Mouse (Mus musculus) midbrain, embryonic 10.5 days (tissue): Measurements from ENCODE around the gene Irf2. TPM values are rescaled to one million over a fixed set of nuclear protein-coding genes. Genes with fewer than 3 reads are reported as not detected.

Experiments
- DNase-seq: peaks from one replicate; pipeline ENCODE4 v3.0.0-alpha.2; 2017; ENCODE audit warnings: low spot score
- H3K27ac ChIP-seq: fragments of 300-500 bp; sonication (generic); replicated peaks from 2 replicates; pipeline ENCODE4 v1.5.1; 2016; ENCODE audit warnings: mild to moderate bottlenecking
- H3K27me3 ChIP-seq: fragments of 300-500 bp; sonication (generic); 2 replicates; pipeline ENCODE4 v1.6.1; 2016; ENCODE audit warnings: low read depth, mild to moderate bottlenecking; ENCODE audit not compliant: poor library complexity, severe bottlenecking
- H3K36me3 ChIP-seq: fragments of 300-500 bp; sonication (generic); 2 replicates; pipeline ENCODE4 v1.6.1; 2016; ENCODE audit warnings: mild to moderate bottlenecking, moderate library complexity
- H3K4me1 ChIP-seq: fragments of 300-500 bp; sonication (generic); 2 replicates; pipeline ENCODE4 v1.6.1; 2016
- H3K4me3 ChIP-seq: fragments of 300-500 bp; sonication (generic); 2 replicates; pipeline ENCODE4 v1.5.1; 2016; ENCODE audit warnings: mild to moderate bottlenecking, moderate library complexity
- H3K9me3 ChIP-seq: fragments of 300-500 bp; sonication (generic); replicated peaks from 2 replicates; pipeline ENCODE4 v1.6.1; 2016; ENCODE audit warnings: mild to moderate bottlenecking
- WGBS: fragments of 180-500 bp; shearing (Covaris S2); methylation state at CpG from one replicate; pipeline ENCODE4 v1.1.7; 2016; 5-methylcytosine and 5-hydroxymethylcytosine counted together
- polyA plus RNA-seq: library from polyadenylated mRNA; unstranded; fragments of >200 nt; fragmentation: Nextera tagmentation; extraction: Ambion mirVana; gene quantifications from 2 replicates; pipeline ENCODE4 v1.2.1, GENCODE M21; 2016

Irf2 gene
- polyA plus RNA-seq, 1 experiment from 2014 or later, result 7.4 TPM

GRCm38 (mm10) chr8:46747311-46747980 is 7.9 kb downstream of the Irf2 start:
- 0 out of 2 replicates have a peak, but pooled peaks cover 9% of the 10 kb centered on the region for H3K4me1 ChIP-seq
- DNase-seq, result no peak
- H3K4me3 ChIP-seq, result no peak overlapping the region
- no peaks in the 10 kb centered on the region for H3K27me3 ChIP-seq
- 60% methylated on average over 4 of the region's 4 CpGs for WGBS
- H3K27ac ChIP-seq, result no peak overlapping the region
- no peaks in the 10 kb centered on the region for H3K36me3 ChIP-seq
- no peaks in the 10 kb centered on the region for H3K9me3 ChIP-seq

DNA sequence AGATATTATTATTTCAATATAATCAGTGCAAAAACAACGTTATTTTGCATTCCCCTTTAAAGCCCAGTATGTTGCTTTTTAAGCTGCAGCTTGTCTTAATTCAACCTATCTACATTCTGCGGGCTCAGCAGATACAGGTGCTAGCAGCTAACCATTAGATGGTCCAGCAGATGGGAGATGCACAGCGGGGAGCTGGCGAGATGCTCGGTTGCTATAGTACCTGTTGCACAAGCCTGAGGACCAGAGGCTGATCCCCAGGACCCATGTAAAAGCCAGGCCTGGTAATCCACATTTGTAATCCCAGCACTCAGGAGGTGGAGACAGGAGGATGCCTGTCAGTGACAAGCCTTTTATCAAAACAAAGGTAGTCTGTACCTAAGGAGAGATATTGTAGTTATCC is 10.5 kb downstream of the Irf2 start:
- Histone ChIP-seq H3K27me3 (no peaks in the 10 kb centered on the region), H3K27ac (no peak overlapping the region), H3K36me3 (no peaks in the 10 kb centered on the region), H3K4me1 (peaks cover 23% of the 10 kb centered on the region), H3K9me3 (no peaks in the 10 kb centered on the region), H3K4me3 (no peak overlapping the region)
- DNase-seq, result no peak
- 60% methylated on average over 5 of the region's 5 CpGs for WGBS

GRCm38 (mm10) chr8:46750566-46750965 is 11.0 kb downstream of the Irf2 start:
- Histone ChIP-seq H3K4me3 (no peak overlapping the region), H3K4me1 (peaks cover 23% of the 10 kb centered on the region), H3K36me3 (no peaks in the 10 kb centered on the region), H3K27me3 (no peaks in the 10 kb centered on the region), H3K9me3 (no peaks in the 10 kb centered on the region), H3K27ac (no peak overlapping the region)
- 84% methylated on average over 8 of the region's 8 CpGs for WGBS
- no peak for DNase-seq

- H3K27ac ChIP-seq, result no peak overlapping the region
These were observed 11.6 kb downstream of the Irf2 start for GRCm38 (mm10) chr8:46751151-46751550.

DNA sequence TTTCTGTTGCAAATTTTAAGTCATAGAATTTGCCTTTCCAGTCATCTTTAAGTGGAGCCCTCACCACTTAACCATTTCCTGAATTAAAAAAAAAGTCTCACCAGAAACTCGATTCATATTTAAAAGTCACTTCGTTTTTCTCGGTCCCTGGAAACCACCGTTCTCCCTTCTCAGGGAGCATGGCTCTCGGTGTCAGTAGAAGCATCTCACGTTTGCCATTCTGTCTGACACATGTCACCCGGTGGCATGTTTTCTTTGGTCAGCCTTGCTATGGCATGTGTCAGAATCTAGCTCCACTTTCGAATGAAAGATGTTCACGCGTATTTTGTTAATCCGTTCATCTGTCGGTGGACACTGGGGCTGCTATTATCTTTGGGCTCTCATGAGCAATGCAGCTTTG is 13.5 kb downstream of the Irf2 start:
- H3K27ac ChIP-seq, result no peak overlapping the region
- DNase-seq, result no peak
- H3K27me3 ChIP-seq, result no peaks in the 10 kb centered on the region
- peaks cover under 1% of the 10 kb centered on the region; the same call in 1 of the 2 replicates for H3K36me3 ChIP-seq
- peaks cover 23% of the 10 kb centered on the region for H3K4me1 ChIP-seq
- WGBS, result 86% methylated on average over 12 of the region's 12 CpGs
- H3K9me3 ChIP-seq, result no peaks in the 10 kb centered on the region
- H3K4me3 ChIP-seq, result no peak overlapping the region

More at GRCm38 (mm10) chr8:46751151-46751550, 11.6 kb downstream of the Irf2 start:
- Histone ChIP-seq H3K9me3 (no peaks in the 10 kb centered on the region), H3K4me3 (no peak overlapping the region), H3K4me1 (peaks cover 23% of the 10 kb centered on the region), H3K36me3 (no peaks in the 10 kb centered on the region), H3K27me3 (no peaks in the 10 kb centered on the region)
- DNase-seq, result no peak
- 82% methylated on average over 4 of the region's 4 CpGs for WGBS

DNA sequence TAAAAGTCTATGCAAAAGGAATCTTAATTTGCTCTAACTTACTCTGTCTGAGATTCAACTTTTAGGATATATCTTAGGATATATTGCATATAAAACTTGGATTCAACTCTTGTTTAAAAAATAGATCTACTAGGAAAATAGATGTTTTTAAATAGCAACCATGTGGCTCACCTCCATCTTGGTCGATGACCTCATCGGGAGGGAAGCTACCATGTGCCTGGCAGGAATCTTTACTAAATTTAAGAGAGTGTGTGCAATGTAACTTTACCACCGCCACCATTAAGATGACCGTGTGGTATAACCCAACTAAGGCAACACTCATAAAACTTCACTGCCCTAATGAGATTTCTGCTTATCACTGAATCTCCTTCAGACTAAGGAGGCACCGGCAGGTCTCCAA is 14.8 kb downstream of the Irf2 start:
- no peak overlapping the region for H3K27ac ChIP-seq
- DNase-seq, result no peak
- peaks cover 4% of the 10 kb centered on the region; the same call in 1 of the 2 replicates for H3K36me3 ChIP-seq
- H3K27me3 ChIP-seq, result no peaks in the 10 kb centered on the region
- no peak overlapping the region for H3K4me3 ChIP-seq
- WGBS, result 95% methylated on average over 5 of the region's 5 CpGs
- no peaks in the 10 kb centered on the region for H3K9me3 ChIP-seq
- H3K4me1 ChIP-seq, result peaks cover 23% of the 10 kb centered on the region

DNA sequence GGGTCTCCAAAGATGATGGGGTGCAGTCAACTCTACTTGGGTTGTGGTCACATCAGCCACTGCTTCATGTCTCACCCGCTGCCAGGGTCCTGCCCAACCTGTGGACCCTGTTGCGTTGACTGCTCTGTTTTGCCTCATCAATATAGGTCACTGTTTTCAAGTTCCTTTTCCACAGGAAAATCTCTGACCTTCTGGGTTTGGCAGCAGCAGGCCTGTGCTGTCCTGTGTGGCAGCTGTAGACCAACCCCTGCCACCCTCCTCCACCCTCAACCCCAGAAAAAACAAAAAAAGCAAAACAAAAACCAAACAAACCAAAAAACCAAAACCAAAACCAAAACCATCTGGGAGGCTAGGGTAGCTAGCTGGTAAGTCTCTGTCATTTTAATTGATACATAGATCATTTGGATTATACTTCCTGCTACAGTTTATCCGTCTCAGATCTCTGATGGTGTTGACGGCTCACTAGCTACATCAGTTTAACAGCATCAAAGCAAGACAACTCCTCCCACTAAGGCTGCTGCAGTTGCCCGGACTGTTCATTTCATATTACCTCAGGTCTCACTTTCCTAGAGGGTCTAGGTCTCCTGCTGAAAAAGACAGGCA is 16.3 kb downstream of the Irf2 start:
- Histone ChIP-seq H3K4me1 (peaks cover 18% of the 10 kb centered on the region), H3K27me3 (no peaks in the 10 kb centered on the region), H3K27ac (no peak overlapping the region), H3K4me3 (no peak overlapping the region), H3K9me3 (no peaks in the 10 kb centered on the region), H3K36me3 (peaks cover 4% of the 10 kb centered on the region; the same call in 1 of the 2 replicates)
- 85% methylated on average over 5 of the region's 5 CpGs for WGBS
- no peak for DNase-seq

GRCm38 (mm10) chr8:46757613-46758012 is 18.1 kb downstream of the Irf2 start:
- Histone ChIP-seq H3K27ac (no peak overlapping the region), H3K4me3 (no peak overlapping the region), H3K27me3 (no peaks in the 10 kb centered on the region), H3K9me3 (no peaks in the 10 kb centered on the region), H3K36me3 (peaks cover 4% of the 10 kb centered on the region; the same call in 1 of the 2 replicates), H3K4me1 (peaks cover 12% of the 10 kb centered on the region)
- no peak for DNase-seq
- WGBS, result 95% methylated on average over 9 of the region's 9 CpGs

DNA sequence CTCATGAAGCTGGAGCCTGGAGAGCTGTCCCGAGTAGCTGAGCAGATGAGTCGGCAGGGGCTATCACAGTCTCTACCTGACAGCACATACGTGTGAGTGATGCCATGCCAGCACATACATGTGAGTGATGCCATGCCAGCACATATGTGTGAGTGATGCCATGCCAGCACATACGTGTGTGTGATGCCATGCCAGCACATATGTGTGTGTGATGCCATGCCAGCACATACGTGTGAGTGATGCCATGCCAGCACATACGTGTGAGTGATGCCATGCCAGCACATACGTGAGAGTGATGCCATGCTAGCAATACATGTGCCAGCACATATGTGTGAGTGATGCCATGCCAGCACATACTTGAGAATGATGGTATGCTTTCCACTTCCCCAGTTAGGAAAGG is 18.6 kb downstream of the Irf2 start:
- Histone ChIP-seq H3K4me1 (peaks cover 7% of the 10 kb centered on the region), H3K4me3 (no peak overlapping the region), H3K36me3 (peaks cover 4% of the 10 kb centered on the region; the same call in 1 of the 2 replicates), H3K27me3 (no peaks in the 10 kb centered on the region), H3K27ac (no peak overlapping the region), H3K9me3 (no peaks in the 10 kb centered on the region)
- WGBS, result 97% methylated on average over 7 of the region's 7 CpGs
- no peak for DNase-seq

GRCm38 (mm10) chr8:46758676-46759075 is 19.1 kb downstream of the Irf2 start:
- H3K27ac ChIP-seq, result no peak overlapping the region

DNA sequence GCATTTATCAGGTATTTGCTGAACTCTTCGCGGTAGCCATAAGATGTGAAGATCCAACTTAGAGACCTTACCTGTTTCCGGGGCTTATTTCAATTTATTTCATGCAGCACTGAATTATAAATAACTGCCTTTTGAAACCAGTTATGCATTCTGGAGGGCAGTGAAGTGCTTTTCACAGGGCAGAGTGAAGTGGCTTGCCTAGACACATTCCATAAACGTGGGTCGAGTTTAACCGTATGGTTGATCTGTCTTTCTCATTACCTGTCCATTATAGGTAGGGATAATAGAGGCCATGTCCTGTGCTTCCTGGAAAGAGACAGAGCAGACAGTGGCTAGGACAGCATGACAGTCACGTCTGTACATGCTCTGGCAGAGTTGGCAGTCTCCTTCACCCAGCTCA is 20.0 kb downstream of the Irf2 start:
- no peak overlapping the region for H3K27ac ChIP-seq
- no peaks in the 10 kb centered on the region for H3K27me3 ChIP-seq
- no peaks in the 10 kb centered on the region for H3K9me3 ChIP-seq
- H3K36me3 ChIP-seq, result peaks cover 4% of the 10 kb centered on the region; the same call in 1 of the 2 replicates
- DNase-seq, result no peak
- WGBS, result 93% methylated on average over 7 of the region's 7 CpGs
- no peaks in the 10 kb centered on the region for H3K4me1 ChIP-seq
- H3K4me3 ChIP-seq, result no peak overlapping the region

More at GRCm38 (mm10) chr8:46758676-46759075, 19.1 kb downstream of the Irf2 start:
- H3K36me3 ChIP-seq, result peaks cover 4% of the 10 kb centered on the region; the same call in 1 of the 2 replicates
- no peaks in the 10 kb centered on the region for H3K27me3 ChIP-seq
- peaks cover 2% of the 10 kb centered on the region for H3K4me1 ChIP-seq
- no peak overlapping the region for H3K4me3 ChIP-seq
- WGBS, result 84% methylated on average over 2 of the region's 2 CpGs
- H3K9me3 ChIP-seq, result no peaks in the 10 kb centered on the region
- no peak for DNase-seq

DNA sequence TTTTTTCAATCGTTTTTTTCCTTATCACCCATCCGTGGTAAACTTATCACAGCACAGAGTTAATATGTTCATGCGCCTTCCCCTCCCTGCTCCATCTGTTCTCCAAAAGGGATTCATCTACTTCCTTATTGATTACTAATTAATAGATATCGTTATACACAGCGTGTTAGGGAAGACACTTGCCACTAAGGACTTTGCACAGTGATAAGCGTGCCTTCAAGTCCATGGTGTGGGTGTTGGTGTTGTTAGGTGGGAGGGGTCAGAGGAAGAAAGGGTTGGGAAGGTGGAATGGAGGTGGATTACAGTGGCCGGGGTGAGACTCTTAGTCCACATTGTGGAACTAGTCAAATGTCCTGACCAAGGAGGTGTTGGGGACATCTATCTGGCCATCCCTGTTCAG is 21.2 kb downstream of the Irf2 start:
- Histone ChIP-seq H3K27ac (no peak overlapping the region), H3K4me3 (no peak overlapping the region), H3K9me3 (no peaks in the 10 kb centered on the region), H3K27me3 (no peaks in the 10 kb centered on the region), H3K36me3 (peaks cover 4% of the 10 kb centered on the region; the same call in 1 of the 2 replicates), H3K4me1 (no peaks in the 10 kb centered on the region)
- 93% methylated on average over 7 of the region's 7 CpGs for WGBS
- DNase-seq, result no peak

- 85% methylated on average over 6 of the region's 6 CpGs for WGBS
These were observed 21.9 kb downstream of the Irf2 start for GRCm38 (mm10) chr8:46761454-46761853.

More at GRCm38 (mm10) chr8:46761454-46761853, 21.9 kb downstream of the Irf2 start:
- Histone ChIP-seq H3K27me3 (no peaks in the 10 kb centered on the region), H3K4me3 (no peak overlapping the region), H3K9me3 (no peaks in the 10 kb centered on the region), H3K27ac (no peak overlapping the region), H3K4me1 (no peaks in the 10 kb centered on the region), H3K36me3 (peaks cover 4% of the 10 kb centered on the region; the same call in 1 of the 2 replicates)
- DNase-seq, result no peak
